Mouse (Mus musculus): ENCODE data around the gene Pitpnc1.

The Pitpnc1 gene

DNA sequence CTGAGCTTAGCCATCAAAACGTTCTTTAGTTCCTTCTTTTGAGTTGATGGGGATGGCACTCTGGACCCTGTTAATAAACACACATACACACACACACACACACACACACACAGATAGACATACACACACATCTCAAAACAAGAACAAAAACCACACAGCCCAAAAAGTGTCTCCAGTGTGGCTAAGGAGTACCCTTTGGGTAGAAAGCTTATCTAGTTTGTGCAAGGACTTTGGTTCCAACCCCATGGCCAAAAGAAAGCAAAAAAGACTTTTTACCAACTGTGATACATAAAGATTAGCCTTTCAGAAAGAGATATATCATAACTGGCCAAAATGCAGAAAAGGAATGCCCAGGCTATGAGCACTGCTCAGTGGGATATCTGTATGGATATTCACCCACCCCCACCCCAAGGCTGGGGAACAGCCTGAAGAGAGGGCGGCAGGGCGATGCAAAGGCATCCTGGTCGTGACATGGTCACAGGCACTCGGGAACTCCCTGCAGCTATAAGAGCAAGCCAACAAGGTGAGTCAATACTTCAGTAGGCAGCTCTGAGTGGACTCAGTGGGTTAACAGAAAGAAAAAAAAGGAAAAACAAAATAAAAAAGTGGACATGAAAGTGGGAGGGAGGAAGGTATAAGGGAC, 60.3 kb downstream of the Pitpnc1 start:
- DNase-seq (ENCODE audit: low read depth, low spot score) = no peak

DNA sequence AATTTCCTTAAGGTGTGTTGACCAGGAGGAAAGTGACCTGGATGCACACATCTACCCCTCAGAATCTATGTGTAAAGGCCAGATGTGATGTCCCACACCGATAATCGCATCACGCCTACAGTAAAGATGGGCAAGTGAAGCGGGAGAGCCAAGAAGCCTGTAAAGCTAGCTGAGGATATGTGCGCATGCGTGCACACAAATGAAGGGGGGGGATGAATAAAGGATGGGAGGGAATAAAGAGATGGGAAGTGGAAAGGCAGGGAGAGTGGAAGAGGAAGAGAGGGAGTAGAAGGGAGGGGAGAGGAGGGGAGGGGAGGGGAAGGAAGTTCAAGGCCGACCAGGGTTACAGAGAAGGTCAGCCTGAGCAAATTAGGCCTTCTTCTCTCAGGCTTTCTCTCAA, 61.6 kb downstream of the Pitpnc1 start:
- no peak for DNase-seq (ENCODE audit: low read depth, low spot score)

DNA sequence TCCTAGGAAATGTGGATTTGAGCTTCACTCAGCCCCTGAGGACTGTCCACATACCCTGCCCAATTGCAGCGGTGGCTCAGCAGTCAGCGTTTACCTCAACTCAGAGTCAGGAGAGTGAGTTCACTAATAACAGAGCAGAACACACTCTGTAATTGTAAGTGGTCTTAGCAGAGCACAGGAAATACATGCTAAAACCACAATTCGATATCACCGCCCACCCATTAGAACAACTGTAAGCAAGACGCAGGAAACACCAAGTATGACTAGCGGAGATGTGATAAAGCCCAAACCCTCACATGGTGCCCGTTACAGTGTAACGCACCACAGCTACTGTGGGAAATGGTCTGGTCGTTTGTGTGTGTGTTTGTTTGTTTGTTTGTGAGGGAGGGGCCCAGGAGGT, 62.8 kb downstream of the Pitpnc1 start:
- no peak for DNase-seq (ENCODE audit: low read depth, low spot score)

- no peak for DNase-seq (ENCODE audit: low read depth, low spot score)
These were observed 64.7 kb downstream of the Pitpnc1 start for GRCm38 (mm10) chr11:107405606-107406333.

- DNase-seq (ENCODE audit: low read depth, low spot score) = no peak
These were observed 67.2 kb downstream of the Pitpnc1 start for GRCm38 (mm10) chr11:107403309-107403708.

- DNase-seq (ENCODE audit: low read depth, low spot score) = no peak
These were observed 68.5 kb downstream of the Pitpnc1 start for GRCm38 (mm10) chr11:107401839-107402590.

GRCm38 (mm10) chr11:107400826-107401225, 69.7 kb downstream of the Pitpnc1 start:
- DNase-seq (ENCODE audit: low read depth, low spot score) = no peak

- DNase-seq (ENCODE audit: low read depth, low spot score) = no peak
These were observed 70.5 kb downstream of the Pitpnc1 start for GRCm38 (mm10) chr11:107400005-107400404.

GRCm38 (mm10) chr11:107397326-107397998, 73.0 kb downstream of the Pitpnc1 start:
- no peak for DNase-seq (ENCODE audit: low read depth, low spot score)

- no peak for DNase-seq (ENCODE audit: low read depth, low spot score)
These were observed 76.3 kb downstream of the Pitpnc1 start for GRCm38 (mm10) chr11:107394245-107394644.

DNA sequence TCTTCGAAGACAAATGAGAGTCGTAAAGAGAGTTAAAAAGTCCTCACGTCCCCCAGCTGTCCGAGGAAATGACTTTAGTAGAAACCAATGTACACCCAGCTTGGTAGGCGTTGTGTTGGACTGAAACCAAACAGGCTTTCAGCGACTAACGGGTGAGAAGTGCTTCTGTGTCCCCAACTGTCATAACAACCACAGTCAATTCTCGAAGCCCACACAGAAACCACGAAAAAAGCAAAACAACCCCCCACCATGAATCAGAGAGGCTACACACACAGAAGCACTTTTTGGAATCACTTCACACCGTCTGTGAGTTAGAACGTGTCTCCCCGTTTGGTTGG, 76.7 kb downstream of the Pitpnc1 start:
- DNase-seq (ENCODE audit: low read depth, low spot score) = no peak

- DNase-seq (ENCODE audit: low read depth, low spot score) = no peak
These were observed 77.2 kb downstream of the Pitpnc1 start for GRCm38 (mm10) chr11:107393154-107393827.

- DNase-seq (ENCODE audit: low read depth, low spot score) = no peak
These were observed 80.0 kb downstream of the Pitpnc1 start for GRCm38 (mm10) chr11:107390540-107390939.

DNA sequence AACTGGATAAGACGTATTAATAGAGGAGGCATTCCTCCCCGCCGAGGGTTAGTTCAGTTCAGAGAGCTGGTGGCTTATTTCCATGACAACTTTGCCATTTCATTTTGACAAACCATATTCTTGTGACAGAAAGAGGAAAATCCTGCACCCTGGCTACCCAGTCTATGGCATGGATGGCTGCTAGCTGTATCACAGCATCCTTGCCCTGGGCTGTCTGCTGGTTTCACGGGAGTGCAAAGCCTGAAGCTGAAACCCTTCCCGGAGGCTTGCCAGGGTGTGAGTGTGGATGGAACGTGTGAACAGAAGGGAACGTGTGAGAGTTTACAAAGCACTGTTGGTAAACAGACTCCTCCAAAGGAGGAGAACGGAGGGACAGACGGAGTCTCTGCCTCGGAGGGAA, 80.5 kb downstream of the Pitpnc1 start:
- DNase-seq (ENCODE audit: low read depth, low spot score) = no peak

DNA sequence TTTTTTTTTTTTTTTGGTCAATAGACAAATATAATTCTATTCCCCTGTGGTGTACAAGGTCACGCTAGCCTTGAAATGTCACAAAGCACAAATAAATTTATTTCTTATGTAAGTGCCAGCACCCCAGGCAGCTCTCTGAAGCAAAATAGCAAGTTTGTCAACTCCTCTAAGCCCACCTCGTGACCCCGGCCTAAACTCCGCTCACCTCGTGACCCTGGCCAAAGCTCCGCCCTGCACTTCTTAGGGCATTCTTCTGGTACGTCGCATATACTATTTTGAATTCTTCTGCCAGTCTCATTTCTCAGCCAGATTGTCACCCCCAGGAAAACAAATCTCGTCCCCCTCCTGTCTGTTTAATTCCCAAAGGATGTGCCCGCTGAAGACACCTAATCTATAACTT, 84.0 kb downstream of the Pitpnc1 start:
- DNase-seq (ENCODE audit: low read depth, low spot score) = no peak

- DNase-seq (ENCODE audit: low read depth, low spot score) = no peak
These were observed 85.2 kb downstream of the Pitpnc1 start for GRCm38 (mm10) chr11:107385306-107385705.

DNA sequence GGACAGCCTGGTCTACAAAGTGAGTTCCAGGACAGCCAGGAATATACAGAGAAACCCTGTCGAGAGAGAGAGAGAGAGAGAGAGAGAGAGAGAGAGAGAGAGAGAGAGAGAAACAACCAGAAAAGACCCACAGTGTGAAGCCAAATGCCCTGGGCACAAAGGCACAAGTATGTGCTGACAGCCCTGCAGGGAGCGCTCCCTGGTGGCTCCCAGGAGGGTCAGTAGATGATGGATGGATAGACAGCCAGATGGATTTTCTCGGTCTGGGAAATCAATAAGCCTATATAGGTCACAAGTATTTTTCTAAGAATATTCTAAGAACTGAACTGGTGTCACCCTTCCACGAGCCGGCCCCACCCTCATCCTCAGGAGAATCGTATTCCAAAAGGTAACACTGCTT, 86.5 kb downstream of the Pitpnc1 start:
- no peak for DNase-seq (ENCODE audit: low read depth, low spot score)

GRCm38 (mm10) chr11:107379965-107380364, 90.5 kb downstream of the Pitpnc1 start:
- DNase-seq (ENCODE audit: low read depth, low spot score) = no peak

DNA sequence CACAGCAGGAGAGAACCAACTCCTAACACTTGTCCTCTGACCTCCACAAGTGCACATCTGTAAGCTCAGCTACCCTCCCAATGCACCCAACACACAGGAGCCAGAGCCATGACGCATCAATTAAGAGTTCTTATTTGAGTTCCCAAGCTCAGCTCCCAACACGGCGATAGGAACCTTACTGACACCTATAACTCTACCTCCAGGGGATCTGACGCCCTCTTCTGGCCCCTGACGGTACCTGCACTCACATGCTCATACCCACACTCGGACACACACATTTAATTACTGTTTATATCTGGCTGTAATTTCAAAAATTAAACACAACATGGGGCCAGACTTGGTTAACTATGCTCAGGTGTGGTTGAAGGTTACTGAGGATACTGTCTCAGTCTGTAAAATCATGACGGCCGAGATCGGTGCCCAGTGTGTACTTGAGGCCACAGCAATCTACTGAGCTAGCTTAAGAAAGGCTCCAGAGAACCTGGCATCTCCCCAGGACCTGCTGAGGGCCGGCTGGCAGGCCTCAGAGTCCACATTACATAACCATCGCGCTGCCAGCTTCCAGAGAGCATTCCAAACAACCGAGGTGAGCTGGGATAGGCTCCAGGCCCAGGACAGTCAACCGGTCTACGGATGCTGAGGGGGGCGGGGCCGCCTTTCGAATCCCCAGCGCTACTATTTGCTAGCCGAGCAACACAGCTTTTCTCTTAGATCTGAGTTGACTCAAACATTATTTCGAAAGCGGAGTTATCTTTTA, 91.2 kb downstream of the Pitpnc1 start:
- DNase-seq (ENCODE audit: low read depth, low spot score) = no peak

DNA sequence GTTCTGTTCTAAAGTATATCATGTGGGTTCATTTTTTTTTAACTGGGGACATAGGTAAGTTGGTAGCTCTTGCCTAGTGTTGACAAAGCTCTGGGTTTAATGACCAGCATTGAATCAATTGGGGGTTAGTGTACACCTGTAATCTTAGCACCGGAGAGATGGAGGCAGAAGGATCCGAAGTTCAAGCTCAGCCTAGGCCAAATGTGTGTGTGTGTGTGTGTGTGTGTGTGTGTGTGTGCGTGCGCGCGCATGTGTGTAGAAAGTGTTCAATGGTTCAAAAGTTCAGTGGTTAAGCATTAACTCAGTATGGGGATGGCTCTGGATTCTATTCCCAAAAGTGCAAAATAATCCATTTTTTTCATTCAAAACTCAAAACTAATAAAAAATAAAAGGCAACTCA, 93.2 kb downstream of the Pitpnc1 start:
- DNase-seq (ENCODE audit: low read depth, low spot score) = no peak

- DNase-seq (ENCODE audit: low read depth, low spot score) = no peak
These were observed 94.2 kb downstream of the Pitpnc1 start for GRCm38 (mm10) chr11:107376272-107376671.
